Mouse (Mus musculus) kidney, embryonic 14.5 days (tissue): ENCODE data around the gene Slc25a31. TPM values are rescaled to one million over a fixed set of nuclear protein-coding genes. Genes with fewer than 3 reads are reported as not detected.

Experiments used
- ATAC-seq: fragments of 200-750 bp; cut with Nextera tagmentation; 2 replicates; pipeline ENCODE4 v1.8.0; 2017; ENCODE audit warnings: moderate number of reproducible peaks, mild to moderate bottlenecking, moderate TSS enrichment, moderate library complexity; ENCODE audit not compliant: low FRiP score, low TSS enrichment
- H3K27ac ChIP-seq: fragments of 300-500 bp; sonication (generic); 2 replicates; pipeline ENCODE4 v1.5.1; 2014; ENCODE audit warnings: low read depth, mild to moderate bottlenecking, low read length, moderate library complexity, mixed read lengths
- H3K27me3 ChIP-seq: fragments of 300-500 bp; sonication (generic); 2 replicates; pipeline ENCODE4 v1.6.1; 2014; ENCODE audit warnings: mild to moderate bottlenecking, low read length; ENCODE audit not compliant: control insufficient read depth, insufficient read depth
- H3K36me3 ChIP-seq: fragments of 300-500 bp; sonication (generic); 2 replicates; pipeline ENCODE4 v1.6.1; 2014; ENCODE audit warnings: low read length, mixed read lengths; ENCODE audit not compliant: control insufficient read depth, insufficient read depth
- H3K4me1 ChIP-seq: fragments of 300-500 bp; sonication (generic); 2 replicates; pipeline ENCODE4 v1.6.1; 2014; ENCODE audit warnings: low read length, mixed read lengths; ENCODE audit not compliant: control insufficient read depth, insufficient read depth
- H3K4me2 ChIP-seq: fragments of 300-500 bp; sonication (generic); replicated peaks from 2 replicates; pipeline ENCODE4 v1.6.1; 2014; ENCODE audit warnings: low read depth, mild to moderate bottlenecking, low read length
- H3K4me3 ChIP-seq: fragments of 300-500 bp; sonication (generic); 2 replicates; pipeline ENCODE4 v1.5.1; 2014; ENCODE audit warnings: mild to moderate bottlenecking, low read length
- H3K9ac ChIP-seq: fragments of 300-500 bp; sonication (generic); 2 replicates; pipeline ENCODE4 v1.6.1; 2014; ENCODE audit warnings: low read depth, mild to moderate bottlenecking, low read length, moderate library complexity
- H3K9me3 ChIP-seq: fragments of 300-500 bp; sonication (generic); 2 replicates; pipeline ENCODE4 v1.6.1; 2016; ENCODE audit warnings: low read length; ENCODE audit not compliant: control insufficient read depth
- WGBS: fragments of 180-500 bp; shearing (Covaris S2); extraction: QIAGEN DNeasy Blood & Tissue Kit; methylation state at CpG from one replicate; pipeline ENCODE4 v1.1.7; 2014; 5-methylcytosine and 5-hydroxymethylcytosine counted together
- polyA plus RNA-seq: library from polyadenylated mRNA; unstranded; fragments of >200 nt; fragmentation: Nextera tagmentation; extraction: Ambion mirVana; gene quantifications from 2 replicates; pipeline ENCODE4 v1.2.1, GENCODE M21; 2014

Slc25a31 gene
- polyA plus RNA-seq, 1 experiment from 2014 or later, result 0.28 TPM

GRCm38 (mm10) chr3:40695162-40695561, 13.5 kb upstream of the Slc25a31 start:
- no peak for ATAC-seq
- Histone ChIP-seq H3K4me3 (no peak overlapping the region), H3K36me3 (no peaks in the 10 kb centered on the region; the same call in 1 of the 2 replicates), H3K4me1 (no peaks in the 10 kb centered on the region), H3K9me3 (no peaks in the 10 kb centered on the region), H3K27ac (no peak overlapping the region), H3K27me3 (no peaks in the 10 kb centered on the region), H3K9ac (no peak overlapping the region), H3K4me2 (no peak overlapping the region)
- 94% methylated on average over 2 of the region's 2 CpGs for WGBS

DNA sequence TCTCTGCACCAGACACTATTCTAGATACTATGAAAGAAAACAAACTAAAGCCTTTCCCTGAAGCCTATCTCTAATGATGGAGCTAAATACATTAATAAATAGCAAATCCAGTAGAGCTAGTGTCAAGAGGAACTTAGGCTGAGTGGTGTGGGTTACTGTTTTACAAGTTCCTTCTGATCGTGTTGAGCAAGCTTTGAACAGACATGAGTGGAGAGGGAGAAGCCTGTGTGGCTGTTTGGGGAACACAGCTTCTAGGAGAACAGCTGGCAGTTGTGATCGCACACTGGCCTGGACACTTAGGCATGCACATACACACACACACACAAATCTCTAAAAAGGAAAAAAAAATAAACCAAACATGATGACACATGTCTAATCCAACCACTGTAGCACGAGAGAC, 9.8 kb upstream of the Slc25a31 start:
- Histone ChIP-seq H3K9me3 (no peaks in the 10 kb centered on the region), H3K4me2 (no peak overlapping the region), H3K4me1 (no peaks in the 10 kb centered on the region), H3K9ac (no peak overlapping the region), H3K4me3 (no peak overlapping the region), H3K27ac (no peak overlapping the region), H3K27me3 (no peaks in the 10 kb centered on the region), H3K36me3 (no peaks in the 10 kb centered on the region)
- no peak for ATAC-seq
- WGBS, result 80% methylated on average over 3 of the region's 3 CpGs

DNA sequence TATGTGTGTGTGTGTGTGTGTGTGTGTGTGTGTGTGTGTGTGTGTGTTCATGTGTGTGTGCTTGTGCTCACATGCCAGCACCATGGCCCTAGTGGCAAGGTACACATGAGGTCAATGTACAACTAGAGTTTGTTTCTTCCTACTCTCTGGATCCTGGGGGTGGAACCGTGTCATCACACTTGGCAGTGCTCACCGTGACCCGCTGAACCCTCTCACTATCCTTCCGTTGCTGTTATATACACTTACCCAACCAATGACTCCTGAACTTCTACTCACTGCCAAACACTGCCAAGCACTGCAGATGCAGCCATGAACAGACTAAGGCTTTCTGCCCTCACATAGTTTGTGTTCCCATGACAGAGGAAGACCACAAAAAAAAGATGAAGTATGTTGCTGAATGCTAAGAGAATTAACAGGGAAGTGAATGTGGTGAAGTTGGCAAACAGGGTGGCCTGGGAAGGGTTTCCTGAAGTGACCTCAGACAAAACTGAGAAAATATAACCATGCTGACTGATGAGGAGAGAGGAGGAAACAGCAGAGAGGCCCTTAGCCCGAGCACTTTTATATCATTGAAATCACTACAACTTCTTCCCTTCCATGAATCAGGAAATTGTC, 3.7 kb upstream of the Slc25a31 start:
- no peaks in the 10 kb centered on the region for H3K36me3 ChIP-seq
- H3K27ac ChIP-seq, result no peak overlapping the region
- H3K4me2 ChIP-seq, result no peak overlapping the region
- ATAC-seq, result no peak
- 83% methylated on average over 5 of the region's 5 CpGs for WGBS
- peaks cover 7% of the 10 kb centered on the region; the same call in 1 of the 2 replicates for H3K9me3 ChIP-seq
- H3K4me1 ChIP-seq, result no peaks in the 10 kb centered on the region
- H3K27me3 ChIP-seq, result no peaks in the 10 kb centered on the region
- H3K9ac ChIP-seq, result no peak overlapping the region
- no peak overlapping the region for H3K4me3 ChIP-seq

GRCm38 (mm10) chr3:40716056-40716455, 7.4 kb downstream of the Slc25a31 start:
- no peak overlapping the region for H3K27ac ChIP-seq
- H3K4me2 ChIP-seq, result no peak overlapping the region
- H3K9me3 ChIP-seq, result no peaks in the 10 kb centered on the region
- no peak for ATAC-seq
- WGBS, result 20% methylated on average over 1 of the region's 1 CpGs
- H3K4me1 ChIP-seq, result no peaks in the 10 kb centered on the region
- H3K4me3 ChIP-seq, result no peak overlapping the region
- no peaks in the 10 kb centered on the region for H3K27me3 ChIP-seq
- H3K9ac ChIP-seq, result no peak overlapping the region
- no peaks in the 10 kb centered on the region for H3K36me3 ChIP-seq

DNA sequence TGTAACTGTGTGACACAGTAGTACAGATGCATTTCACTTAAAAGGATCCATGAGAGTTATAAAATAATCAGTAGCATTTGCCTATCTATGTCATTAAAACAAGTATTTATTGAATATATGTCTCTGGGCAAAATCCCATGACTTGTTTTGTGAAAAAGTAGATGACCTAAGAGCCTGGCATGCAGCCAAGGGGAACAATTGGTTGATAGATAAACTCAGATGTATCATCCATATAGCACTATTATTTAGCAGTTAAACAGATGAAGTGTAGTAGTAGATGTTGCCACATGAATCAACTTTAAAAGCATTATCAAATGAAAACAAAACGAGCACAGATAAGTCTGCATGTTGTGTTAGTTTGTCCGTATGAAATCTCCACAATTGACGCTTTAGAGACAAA, 10.4 kb downstream of the Slc25a31 start:
- Histone ChIP-seq H3K36me3 (no peaks in the 10 kb centered on the region), H3K27ac (no peak overlapping the region), H3K4me2 (no peak overlapping the region), H3K27me3 (no peaks in the 10 kb centered on the region), H3K9me3 (no peaks in the 10 kb centered on the region), H3K9ac (no peak overlapping the region), H3K4me1 (no peaks in the 10 kb centered on the region), H3K4me3 (no peak overlapping the region)
- no peak for ATAC-seq
- 73% methylated on average over 3 of the region's 3 CpGs for WGBS

DNA sequence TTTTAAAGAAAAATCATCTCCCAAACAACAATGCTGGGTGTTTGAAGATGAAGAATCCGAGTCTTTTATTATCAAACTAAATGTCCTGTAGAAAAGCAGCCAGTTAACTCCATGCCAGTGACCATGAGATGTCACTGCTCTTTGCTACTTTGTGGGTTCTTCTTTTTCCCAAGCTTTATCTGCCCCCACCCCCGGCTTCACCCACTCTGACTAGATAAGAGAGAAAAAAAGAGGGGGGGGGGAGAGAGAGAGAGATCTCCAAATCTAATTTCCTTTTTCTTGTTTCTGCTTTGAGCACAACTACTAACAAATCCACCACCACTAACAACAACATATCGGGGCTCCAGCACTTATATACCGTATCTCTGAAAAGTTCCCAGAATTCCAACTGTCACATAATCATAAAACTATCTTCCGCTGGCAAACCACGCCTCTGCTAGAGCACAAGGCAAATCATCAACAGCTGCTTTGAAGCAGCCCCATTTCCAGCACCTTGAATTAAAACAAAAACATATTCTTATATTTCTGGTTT, 29.8 kb downstream of the Slc25a31 start:
- Histone ChIP-seq H3K9ac (no peak overlapping the region), H3K27ac (no peak overlapping the region), H3K4me3 (no peak overlapping the region), H3K4me1 (no peaks in the 10 kb centered on the region), H3K36me3 (no peaks in the 10 kb centered on the region), H3K9me3 (no peaks in the 10 kb centered on the region), H3K27me3 (no peaks in the 10 kb centered on the region), H3K4me2 (no peak overlapping the region)
- ATAC-seq, result no peak
- WGBS, result 75% methylated on average over 6 of the region's 6 CpGs

- no peaks in the 10 kb centered on the region for H3K9me3 ChIP-seq
- 23% methylated on average over 16 of the region's 16 CpGs for WGBS
- no peak for ATAC-seq
- peak within 1 kb of the TSS; percentile 30; the same call in 1 of the 2 replicates for H3K27ac ChIP-seq
- H3K4me3 ChIP-seq, result peak within 1 kb of the TSS; percentile 69
- no peaks in the 10 kb centered on the region for H3K36me3 ChIP-seq
- no peaks in the 10 kb centered on the region for H3K27me3 ChIP-seq
- peaks cover 5% of the 10 kb centered on the region; the same call in 1 of the 2 replicates for H3K4me1 ChIP-seq
- H3K4me2 ChIP-seq, result peak within 1 kb of the TSS; percentile 96
- H3K9ac ChIP-seq, result peak within 1 kb of the TSS; percentile 66
Observed at GRCm38 (mm10) chr3:40744024-40744835, 35.6 kb downstream of the Slc25a31 start, which contains the start of gene Hspa4l. TSS of gene Hspa4l (plus strand) at chr3:40744495.

DNA sequence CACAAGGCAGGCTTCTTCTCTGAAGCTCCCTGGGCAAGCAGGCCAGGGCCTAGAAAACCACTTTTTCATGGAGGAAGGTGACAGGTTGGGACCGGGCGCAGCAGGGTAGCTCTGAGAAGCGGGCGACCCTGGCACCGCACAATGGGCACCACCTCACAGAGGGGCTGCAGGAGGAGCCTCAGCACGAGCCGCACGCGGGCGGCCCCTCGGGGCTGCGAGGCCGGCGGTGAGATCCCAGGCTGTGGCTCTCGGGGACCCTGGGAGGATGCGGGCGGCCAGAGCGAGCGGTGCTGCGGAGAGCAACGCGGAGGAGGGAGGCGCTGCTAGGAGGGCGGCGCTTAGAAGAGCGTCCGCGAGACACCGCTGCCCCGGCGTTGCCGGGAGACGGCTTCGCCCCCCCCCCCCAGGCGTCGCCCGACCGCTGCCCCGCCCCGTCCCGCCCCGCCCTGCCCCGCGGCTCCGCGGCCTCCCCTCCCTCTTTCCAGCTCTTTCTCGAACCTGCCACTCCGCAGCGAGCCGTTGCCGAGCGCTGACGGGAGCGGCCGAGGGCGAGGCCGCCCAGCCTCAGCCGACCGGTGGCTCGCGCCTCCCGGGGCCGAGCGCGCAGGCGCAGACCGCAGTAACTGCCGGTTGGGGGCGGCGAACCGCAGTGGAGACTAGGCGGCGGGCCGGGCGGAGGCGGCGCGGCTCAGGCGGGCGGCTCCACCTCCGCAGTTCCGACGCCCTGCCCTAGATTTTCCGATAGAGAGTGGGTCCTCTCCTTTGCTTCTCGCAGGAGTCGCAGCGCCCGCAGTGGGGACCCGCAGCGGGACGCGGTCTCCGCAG, 36.4 kb downstream of the Slc25a31 start:
- Histone ChIP-seq H3K27me3 (no peaks in the 10 kb centered on the region), H3K27ac (peak overlapping the region; percentile 30; the same call in 1 of the 2 replicates), H3K4me1 (peaks cover 5% of the 10 kb centered on the region; the same call in 1 of the 2 replicates), H3K4me2 (peak overlapping the region; percentile 96), H3K9me3 (no peaks in the 10 kb centered on the region), H3K36me3 (no peaks in the 10 kb centered on the region), H3K9ac (peak overlapping the region; percentile 66), H3K4me3 (peak overlapping the region; percentile 69)
- under 1% methylated on average over 53 of the region's 93 CpGs for WGBS
- peak; percentile 96 for ATAC-seq
